Mouse (Mus musculus) cerebellum, adult 8-10 months (tissue): ENCODE measurements around the gene Spred1.
A peak's percentile ranks its signal among the peaks of the same experiment; 100 is the strongest.
"Not testable (repeated sequence)": the region's sequence is repeated elsewhere in the genome, so short reads cannot be mapped to it uniquely, and the experiment has no call there.

Experiments used
- DNase-seq: peaks from one replicate; pipeline ENCODE4 v3.0.0; 2022

Spred1 gene

GRCm38 (mm10) chr2:117120246-117121211, 645 bp upstream of the Spred1 start:
- peak; percentile 91 for DNase-seq

DNA sequence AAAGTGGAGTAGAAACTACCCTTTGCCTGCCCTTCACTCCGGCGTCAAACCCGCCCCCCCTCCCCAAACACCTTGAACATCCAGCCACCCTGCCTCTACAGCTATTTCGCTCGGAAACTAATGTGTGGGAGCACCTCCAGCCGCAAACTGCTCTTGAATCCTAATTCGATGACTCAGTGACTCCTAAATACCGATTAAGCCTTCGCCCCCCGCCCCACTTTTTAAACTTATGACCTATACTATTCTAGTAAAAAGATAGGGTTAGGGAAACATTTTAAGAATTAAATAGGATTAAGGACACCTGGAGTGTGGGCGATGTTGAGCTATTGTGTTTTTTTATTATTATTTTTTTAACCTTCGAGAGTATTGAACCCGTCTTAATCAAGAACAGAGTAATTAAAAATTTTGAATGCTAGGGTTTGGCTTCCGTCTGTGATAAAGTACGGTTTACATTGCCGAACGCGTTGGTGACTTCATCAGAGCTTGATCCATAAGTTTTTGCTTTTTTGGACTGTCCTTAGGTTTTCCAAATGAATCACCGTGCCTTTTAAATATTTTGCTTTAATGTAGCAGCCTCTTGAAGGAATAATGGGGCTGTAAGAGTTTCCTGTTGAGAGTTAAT, 921 bp downstream of the Spred1 start:
- no peak for DNase-seq

- peak; percentile 60 for DNase-seq
Measured at GRCm38 (mm10) chr2:117122701-117123337, 1.6 kb downstream of the Spred1 start.

- no peak for DNase-seq
Measured at GRCm38 (mm10) chr2:117123701-117124100, 2.5 kb downstream of the Spred1 start.

GRCm38 (mm10) chr2:117124839-117125238, 3.7 kb downstream of the Spred1 start:
- no peak for DNase-seq

DNA sequence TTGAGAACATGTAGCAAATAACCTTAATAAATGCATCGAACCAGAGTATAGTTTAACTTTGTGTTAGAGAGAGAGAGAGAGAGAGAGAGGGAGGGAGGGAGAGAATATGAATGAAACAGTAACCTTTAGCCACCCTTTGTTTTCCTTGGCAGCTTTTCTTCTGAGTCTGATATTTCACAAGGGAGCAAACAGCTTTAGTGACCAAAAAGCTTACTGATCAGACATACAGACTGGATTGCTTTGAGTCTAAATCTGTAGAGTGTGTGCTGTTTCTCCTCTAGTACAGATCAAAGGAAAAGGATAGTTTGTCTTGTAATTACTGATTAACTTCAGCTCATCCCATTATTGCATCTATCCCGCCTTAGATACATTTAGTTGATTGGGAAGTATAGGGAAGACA, 8.0 kb downstream of the Spred1 start:
- DNase-seq = no peak

- not testable (repeated sequence) for DNase-seq
Measured at GRCm38 (mm10) chr2:117131041-117131440, 9.9 kb downstream of the Spred1 start.

DNA sequence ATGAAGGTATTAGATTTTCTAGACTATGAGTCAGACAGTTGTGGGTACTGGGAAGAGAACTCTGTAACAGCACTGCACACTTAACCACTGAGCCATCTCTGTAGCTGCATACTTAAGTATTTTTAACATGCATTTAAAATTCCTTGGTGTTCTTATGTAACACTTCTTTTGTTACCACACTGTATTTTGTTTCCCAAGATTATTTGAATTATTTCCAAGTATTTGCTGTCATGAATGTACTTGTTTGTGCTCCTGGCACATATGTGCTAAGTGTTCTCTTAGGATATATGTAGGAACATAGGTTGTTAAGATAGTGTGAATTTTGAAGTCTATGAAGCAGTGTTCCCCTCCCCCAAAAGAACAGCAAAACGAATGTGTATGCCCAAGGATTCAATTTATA, 10.7 kb downstream of the Spred1 start:
- no peak for DNase-seq

GRCm38 (mm10) chr2:117133541-117133940, 12.4 kb downstream of the Spred1 start:
- no peak for DNase-seq

DNA sequence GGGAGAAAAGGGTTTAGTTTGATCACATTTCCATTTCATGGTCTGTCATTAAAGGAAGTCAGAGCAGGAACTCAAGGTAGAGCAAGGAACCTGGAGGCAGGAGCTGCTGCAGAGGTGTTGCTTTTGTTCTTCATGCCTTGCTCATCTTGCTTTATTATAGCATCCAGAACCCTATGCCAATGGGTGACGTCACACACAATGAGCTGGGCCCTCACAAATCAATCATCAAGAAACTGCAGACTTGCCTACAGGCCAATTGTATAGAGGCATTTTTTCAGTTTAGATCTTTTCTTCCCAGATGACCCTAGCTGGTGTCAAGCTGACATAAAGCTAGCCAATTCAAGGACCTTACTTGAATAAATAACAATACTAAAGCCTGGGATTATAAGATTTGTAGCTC, 16.6 kb downstream of the Spred1 start:
- no peak for DNase-seq

GRCm38 (mm10) chr2:117138932-117139331, 17.8 kb downstream of the Spred1 start:
- DNase-seq = no peak

DNA sequence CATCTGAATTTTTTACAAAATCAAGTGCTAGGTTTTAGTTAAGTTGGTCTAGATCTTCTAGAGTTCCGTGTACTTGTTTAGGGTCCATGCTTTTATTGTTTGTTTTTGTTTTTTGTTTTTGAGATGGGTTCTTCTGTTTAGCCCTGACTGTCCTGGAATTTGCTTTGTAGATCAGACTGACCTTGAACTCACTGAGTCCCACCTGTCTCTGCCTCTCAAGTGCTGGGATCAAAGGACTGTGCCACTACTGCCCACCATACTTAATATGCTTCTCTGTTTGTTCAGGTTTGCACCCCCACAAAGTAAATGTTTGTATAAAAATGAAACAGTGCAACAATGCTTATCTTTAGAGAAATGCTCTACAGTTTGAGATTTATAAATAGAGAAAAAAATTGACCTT, 18.8 kb downstream of the Spred1 start:
- no peak for DNase-seq

- no peak for DNase-seq
Measured at GRCm38 (mm10) chr2:117143106-117143505, 21.9 kb downstream of the Spred1 start.

DNA sequence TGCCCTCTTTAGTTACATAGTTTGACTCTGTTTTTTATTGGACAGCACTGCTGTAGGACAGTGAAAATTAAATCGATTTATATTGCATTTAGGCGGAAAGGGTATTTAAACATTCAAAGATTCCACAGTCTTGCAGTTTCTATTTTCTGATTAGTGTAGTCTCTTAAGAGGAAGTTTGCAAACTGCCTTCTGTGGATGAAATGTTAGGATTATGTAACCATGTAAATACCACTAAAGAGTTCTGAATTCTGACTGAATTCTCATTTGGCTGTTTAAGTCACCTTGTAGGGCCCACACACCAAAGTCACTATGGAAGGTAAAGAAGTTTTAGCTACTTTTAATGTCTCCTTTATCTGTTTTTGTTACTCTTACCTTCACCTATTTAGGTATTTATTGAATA, 24.9 kb downstream of the Spred1 start:
- no peak for DNase-seq

DNA sequence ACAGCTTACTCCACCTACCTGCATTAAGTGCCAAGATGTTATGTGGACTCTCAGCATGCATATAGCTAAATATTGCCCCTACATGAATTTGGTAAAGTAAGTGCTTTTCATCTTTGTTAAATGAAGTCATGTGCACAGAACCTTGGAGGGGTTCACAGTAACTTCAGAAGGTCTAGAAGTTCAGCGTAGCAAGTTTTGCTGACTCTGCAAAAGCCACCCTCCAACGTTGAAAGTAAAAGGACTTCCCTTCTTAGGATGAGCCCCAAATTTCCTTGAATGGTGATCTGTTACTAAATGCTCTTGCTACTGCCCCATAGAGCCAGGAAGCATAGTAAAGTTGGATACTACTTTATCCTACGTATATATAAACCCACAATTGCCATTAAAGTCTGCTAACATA, 25.4 kb downstream of the Spred1 start:
- DNase-seq = no peak

- no peak for DNase-seq
Measured at GRCm38 (mm10) chr2:117152161-117152560, 31.0 kb downstream of the Spred1 start.

- no peak for DNase-seq
Measured at GRCm38 (mm10) chr2:117168379-117168778, 47.2 kb downstream of the Spred1 start.

- DNase-seq = no peak
Measured at GRCm38 (mm10) chr2:117169037-117169436, 47.9 kb downstream of the Spred1 start.

GRCm38 (mm10) chr2:117172981-117173380, 51.8 kb downstream of the Spred1 start:
- no peak for DNase-seq

DNA sequence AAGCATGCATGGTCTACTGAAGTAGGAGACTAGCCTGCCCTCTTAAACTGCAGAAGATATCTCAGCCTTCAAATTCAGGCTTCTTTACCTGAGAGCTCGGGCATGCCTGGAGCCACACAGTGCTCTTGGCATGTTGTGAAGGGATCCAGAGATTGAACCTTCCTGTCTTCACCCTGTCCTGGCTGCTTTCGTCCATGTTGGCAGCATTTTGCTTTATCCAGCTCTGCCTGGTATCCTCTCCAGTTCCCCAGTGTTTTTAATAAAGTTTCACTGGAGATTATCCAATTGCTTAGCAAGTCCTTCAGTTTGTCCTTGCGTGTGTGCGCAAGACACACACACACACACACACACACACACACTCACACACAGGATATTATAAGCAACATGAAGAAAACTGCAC, 54.9 kb downstream of the Spred1 start:
- no peak for DNase-seq

DNA sequence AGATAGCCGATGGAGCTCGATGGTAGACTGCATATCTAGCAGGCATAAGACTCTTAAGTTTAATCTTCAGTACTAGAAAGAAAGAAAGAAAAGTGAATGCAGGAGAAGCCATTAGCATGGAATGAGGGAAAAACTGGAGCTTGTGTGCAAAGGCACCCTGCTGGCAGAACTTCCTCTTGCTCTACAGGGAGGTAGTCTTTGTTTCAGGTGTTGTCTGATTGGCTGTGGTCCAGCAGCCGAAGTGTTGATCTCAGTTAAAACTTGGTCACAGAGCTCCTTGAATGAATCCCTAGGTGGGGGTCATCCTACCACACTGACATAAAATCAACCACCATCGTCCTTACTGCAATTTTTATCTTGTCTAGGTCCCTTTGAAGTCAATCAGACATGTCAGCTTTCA, 55.8 kb downstream of the Spred1 start:
- DNase-seq = no peak

DNA sequence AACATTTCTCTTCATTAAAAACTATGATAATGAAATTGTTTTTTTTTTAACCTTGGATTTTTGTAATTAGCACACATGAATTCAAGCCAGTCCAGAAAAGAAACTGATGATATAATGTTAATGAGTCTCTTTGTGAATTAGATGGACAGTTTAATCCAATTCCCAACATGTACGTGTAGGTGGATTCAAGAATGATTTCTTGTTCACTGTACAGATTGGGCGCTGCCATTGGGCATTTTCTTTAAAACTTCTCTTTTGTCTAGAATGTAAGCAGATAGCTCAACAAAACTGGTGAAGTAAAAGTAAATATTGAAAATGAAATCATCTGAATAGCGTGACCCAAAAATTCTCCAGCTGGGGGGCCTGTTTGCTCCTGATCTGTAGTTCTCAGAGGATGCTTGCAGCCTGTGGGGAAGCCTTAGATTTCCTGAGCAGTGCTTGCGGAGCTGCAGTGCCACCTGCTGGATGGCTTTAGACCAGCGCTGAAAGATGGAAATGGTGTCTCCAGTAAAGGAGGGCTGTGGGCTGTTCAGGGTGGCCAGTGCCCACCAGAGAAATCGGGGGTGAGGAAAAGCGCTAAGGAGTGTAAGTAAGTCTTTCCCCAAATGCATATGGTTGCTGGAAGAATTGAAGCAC, 59.2 kb downstream of the Spred1 start:
- peak; percentile 86 for DNase-seq

DNA sequence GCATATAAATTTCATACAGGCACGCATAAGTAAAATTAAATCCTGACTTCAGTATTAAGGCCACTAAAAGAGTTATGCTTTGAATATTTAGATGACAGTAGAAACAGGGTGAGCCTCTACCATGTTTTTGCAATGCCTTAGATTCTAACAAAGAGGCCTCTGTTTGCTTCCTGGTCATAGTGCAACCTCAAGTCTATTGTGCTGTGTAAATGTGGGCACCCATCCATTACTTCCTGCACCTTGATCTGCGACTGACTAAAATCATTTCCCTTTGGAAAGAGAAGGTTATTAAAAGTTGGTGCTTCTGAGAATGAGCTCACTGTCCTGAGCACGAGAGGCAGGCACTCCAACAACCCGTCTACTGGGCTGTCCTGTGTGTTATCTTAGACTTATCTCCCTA, 64.4 kb downstream of the Spred1 start:
- DNase-seq = no peak
